Mouse (Mus musculus): Measurements from ENCODE around the gene Stxbp6.
"Not testable (repeated sequence)": the region's sequence is repeated elsewhere in the genome, so short reads cannot be mapped to it uniquely, and the experiment has no call there.

Stxbp6 gene

GRCm38 (mm10) chr12:45053319-45053718, 21.2 kb downstream of the Stxbp6 start:
- no peak for DNase-seq

GRCm38 (mm10) chr12:45052860-45053259, 21.6 kb downstream of the Stxbp6 start:
- DNase-seq = no peak

GRCm38 (mm10) chr12:45049894-45050293, 24.6 kb downstream of the Stxbp6 start:
- no peak for DNase-seq

- DNase-seq = not testable (repeated sequence)
Observed at GRCm38 (mm10) chr12:45047711-45048110, 26.8 kb downstream of the Stxbp6 start.

- DNase-seq = no peak
Observed at GRCm38 (mm10) chr12:45047172-45047571, 27.3 kb downstream of the Stxbp6 start.

GRCm38 (mm10) chr12:45044581-45044980, 29.9 kb downstream of the Stxbp6 start:
- DNase-seq = no peak

GRCm38 (mm10) chr12:45042591-45043091, 31.9 kb downstream of the Stxbp6 start:
- no peak for DNase-seq

- DNase-seq = no peak
Observed at GRCm38 (mm10) chr12:45037496-45037895, 37.0 kb downstream of the Stxbp6 start.

GRCm38 (mm10) chr12:45037091-45037490, 37.4 kb downstream of the Stxbp6 start:
- DNase-seq = no peak

GRCm38 (mm10) chr12:45030681-45031080, 43.8 kb downstream of the Stxbp6 start:
- DNase-seq = no peak

GRCm38 (mm10) chr12:45026347-45026746, 48.2 kb downstream of the Stxbp6 start:
- DNase-seq = no peak

- no peak for DNase-seq
Observed at GRCm38 (mm10) chr12:45020018-45020417, 54.5 kb downstream of the Stxbp6 start.

GRCm38 (mm10) chr12:45019059-45019822, 55.3 kb downstream of the Stxbp6 start:
- no peak for DNase-seq

- peak; percentile 35 for DNase-seq
Observed at GRCm38 (mm10) chr12:45013246-45013756, 61.2 kb downstream of the Stxbp6 start.

- DNase-seq = peak; percentile 10
Observed at GRCm38 (mm10) chr12:45011436-45012089, 62.9 kb downstream of the Stxbp6 start.

GRCm38 (mm10) chr12:45011006-45011405, 63.5 kb downstream of the Stxbp6 start:
- DNase-seq = no peak

- no peak for DNase-seq
Observed at GRCm38 (mm10) chr12:45009984-45010611, 64.4 kb downstream of the Stxbp6 start.

GRCm38 (mm10) chr12:45006569-45006968, 67.9 kb downstream of the Stxbp6 start:
- DNase-seq = no peak

- no peak for DNase-seq
Observed at GRCm38 (mm10) chr12:45006049-45006448, 68.5 kb downstream of the Stxbp6 start.

- no peak for DNase-seq
Observed at GRCm38 (mm10) chr12:45001996-45002395, 72.5 kb downstream of the Stxbp6 start.

GRCm38 (mm10) chr12:44997422-44997821, 77.1 kb downstream of the Stxbp6 start:
- no peak for DNase-seq

- no peak for DNase-seq
Observed at GRCm38 (mm10) chr12:44996897-44997296, 77.6 kb downstream of the Stxbp6 start.

- no peak for DNase-seq
Observed at GRCm38 (mm10) chr12:44996274-44996673, 78.2 kb downstream of the Stxbp6 start.

All from embryo, embryonic 11 days (tissue).